Mouse (Mus musculus) myocyte (in vitro differentiated cells): ENCODE results near the gene Hecw2. TPM values are rescaled to one million over a fixed set of nuclear protein-coding genes. Genes with fewer than 3 reads are reported as not detected.

Source experiments
- H3K27me3 ChIP-seq: one replicate; pipeline ENCODE4 v1.6.1; 2011; ENCODE audit not compliant: control insufficient read depth, insufficient read depth, insufficient read length
- H3K36me3 ChIP-seq: one replicate; pipeline ENCODE4 v1.6.1; 2011; ENCODE audit not compliant: control insufficient read depth, insufficient read depth
- H3K4me2 ChIP-seq: one replicate; pipeline ENCODE4 v1.6.1; 2011; ENCODE audit warnings: low read depth, control low read depth
- H3K4me3 ChIP-seq: one replicate; pipeline ENCODE4 v1.5.1; 2011; ENCODE audit warnings: mild to moderate bottlenecking, control low read depth, moderate library complexity
- H3K79me2 ChIP-seq: one replicate; pipeline ENCODE4 v1.6.1; 2011; ENCODE audit not compliant: control insufficient read depth, insufficient read depth
- H3ac ChIP-seq: one replicate; pipeline ENCODE4 v1.6.1; 2011; ENCODE audit not compliant: control insufficient read depth, insufficient read length
- CEBPB ChIP-seq: IDR thresholded peaks from 2 replicates; pipeline ENCODE4 v1.6.1; 2011; ENCODE audit warnings: mild to moderate bottlenecking, moderate library complexity; ENCODE audit not compliant: poor library complexity, insufficient read depth, severe bottlenecking
- E2F4 ChIP-seq: IDR thresholded peaks from one replicate; pipeline ENCODE4 v1.6.1; 2011; ENCODE audit warnings: mild to moderate bottlenecking, control low read depth, moderate library complexity; ENCODE audit not compliant: insufficient read depth
- MAX ChIP-seq: IDR thresholded peaks from one replicate; pipeline ENCODE4 v1.6.1; 2011; ENCODE audit warnings: low read depth, mild to moderate bottlenecking, control low read depth
- MYOD1 ChIP-seq, 3 experiments: IDR thresholded peaks; one replicate each; pipeline ENCODE4 v1.6.1; 2011; ENCODE audit warnings: control low read depth in 2 of 3, low read depth in 2 of 3, mild to moderate bottlenecking in 2 of 3, moderate library complexity in 1 of 3; ENCODE audit not compliant: insufficient read length in 2 of 3, control insufficient read depth in 1 of 3
- MYOG ChIP-seq, 3 experiments: IDR thresholded peaks; one replicate each; pipeline ENCODE4 v1.6.1; 2011; ENCODE audit warnings: control low read depth in 2 of 3, low read depth in 2 of 3, mild to moderate bottlenecking in 2 of 3; ENCODE audit not compliant: insufficient read length in 2 of 3, control insufficient read depth in 1 of 3, insufficient read depth in 1 of 3
- POLR2A ChIP-seq: IDR thresholded peaks from one replicate; pipeline ENCODE4 v1.6.1; 2011; ENCODE audit warnings: low read depth, mild to moderate bottlenecking, control low read depth, moderate library complexity; ENCODE audit not compliant: insufficient read length
- POLR2AphosphoS2 ChIP-seq: IDR thresholded peaks from one replicate; pipeline ENCODE4 v1.6.1; 2011; ENCODE audit warnings: low read depth, control low read depth; ENCODE audit not compliant: insufficient read length
- REST ChIP-seq: IDR thresholded peaks from one replicate; pipeline ENCODE4 v1.6.1; 2011; ENCODE audit warnings: mild to moderate bottlenecking, control low read depth, moderate library complexity; ENCODE audit not compliant: insufficient read depth, insufficient read length
- SRF ChIP-seq: IDR thresholded peaks from one replicate; pipeline ENCODE4 v1.6.1; 2011; ENCODE audit warnings: low read depth; ENCODE audit not compliant: control insufficient read depth, insufficient read length
- TCF12 ChIP-seq: IDR thresholded peaks from one replicate; pipeline ENCODE4 v1.6.1; 2011; ENCODE audit warnings: mild to moderate bottlenecking, control low read depth; ENCODE audit not compliant: poor library complexity, insufficient read depth, severe bottlenecking
- TCF3 ChIP-seq: IDR thresholded peaks from one replicate; pipeline ENCODE4 v1.6.1; 2011; ENCODE audit warnings: low read depth, control low read depth; ENCODE audit not compliant: insufficient read length
- USF1 ChIP-seq: IDR thresholded peaks from one replicate; pipeline ENCODE4 v1.6.1; 2011; ENCODE audit warnings: low read depth, mild to moderate bottlenecking, control low read depth, moderate library complexity
- polyA plus RNA-seq: library from polyadenylated mRNA; unstranded; fragments of >200 nt; fragmentation: generic; extraction: Trizol; gene quantifications from one replicate; pipeline ENCODE4 v1.2.1, GENCODE M21; 2012; ENCODE audit warnings: missing spikeins

The Hecw2 gene
- polyA plus RNA-seq, 1 experiment, result 4.6 TPM

DNA sequence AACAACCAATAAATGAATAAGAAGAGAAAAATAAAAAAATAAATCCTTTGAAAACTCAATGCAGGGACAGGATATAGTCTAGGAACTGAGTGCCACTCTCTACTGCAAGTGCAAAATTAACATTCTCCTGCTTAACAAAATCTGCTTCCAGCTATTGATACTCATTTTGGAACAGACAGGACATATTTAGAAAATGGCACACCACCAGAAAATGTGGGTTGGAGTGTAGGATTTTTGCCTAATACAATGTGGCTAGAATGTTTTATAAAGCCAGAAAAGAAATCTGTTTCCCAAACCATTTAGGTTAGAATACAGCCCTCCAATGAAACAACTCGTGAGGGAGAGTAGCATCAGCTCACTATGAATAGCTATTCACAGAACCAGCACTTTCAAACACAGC, 129.5 kb downstream of the Hecw2 start:
- Histone ChIP-seq H3K4me2 (no peak overlapping the region), H3K79me2 (no peaks in the 10 kb centered on the region)

DNA sequence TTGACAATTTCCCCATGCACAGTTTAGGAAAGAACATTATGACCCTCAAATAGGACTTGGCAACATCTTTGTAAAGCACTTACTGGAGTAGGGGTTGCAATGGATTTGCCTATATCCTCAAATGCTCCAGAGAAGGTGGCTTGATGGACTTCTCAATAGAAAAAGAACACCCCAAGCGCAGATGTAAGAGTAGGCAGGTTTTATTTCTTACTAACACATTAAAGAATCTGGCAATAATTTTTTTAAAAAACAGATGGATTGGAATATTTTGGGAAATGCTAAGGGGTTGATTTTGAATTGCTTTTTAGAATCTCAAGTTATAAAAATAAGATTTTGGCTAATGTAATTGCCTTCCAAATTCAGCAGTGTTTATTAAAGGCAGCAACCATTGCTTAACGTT, 133.9 kb downstream of the Hecw2 start:
- no peak overlapping the region for H3K4me3 ChIP-seq
- no peak overlapping the region for H3K4me2 ChIP-seq
- no peaks in the 10 kb centered on the region for H3K27me3 ChIP-seq
- no peak for TF ChIP-seq POLR2AphosphoS2
- H3ac ChIP-seq, result no peak overlapping the region
- no peaks in the 10 kb centered on the region for H3K36me3 ChIP-seq
- H3K79me2 ChIP-seq, result no peaks in the 10 kb centered on the region

More for the DNA sequence above, 129.5 kb downstream of the Hecw2 start:
- Histone ChIP-seq H3K27me3 (no peaks in the 10 kb centered on the region), H3K36me3 (no peaks in the 10 kb centered on the region), H3ac (no peak overlapping the region), H3K4me3 (no peak overlapping the region)
- TF ChIP-seq SRF (no peak), TCF3 (no peak), MYOG (IDR thresholded peaks at IDR 0.05; ENCODE audit: control insufficient read depth in 1 of 3, insufficient read depth in 1 of 3, insufficient read length in 2 of 3, low read depth in 2 of 3) (no peak), REST (no peak), E2F4 (no peak), POLR2A (no peak), CEBPB (no peak), USF1 (no peak), MAX (no peak), MYOD1 (IDR thresholded peaks at IDR 0.05; ENCODE audit: control insufficient read depth in 1 of 3, insufficient read length in 2 of 3, low read depth in 2 of 3) (no peak), TCF12 (no peak), POLR2AphosphoS2 (no peak)

DNA sequence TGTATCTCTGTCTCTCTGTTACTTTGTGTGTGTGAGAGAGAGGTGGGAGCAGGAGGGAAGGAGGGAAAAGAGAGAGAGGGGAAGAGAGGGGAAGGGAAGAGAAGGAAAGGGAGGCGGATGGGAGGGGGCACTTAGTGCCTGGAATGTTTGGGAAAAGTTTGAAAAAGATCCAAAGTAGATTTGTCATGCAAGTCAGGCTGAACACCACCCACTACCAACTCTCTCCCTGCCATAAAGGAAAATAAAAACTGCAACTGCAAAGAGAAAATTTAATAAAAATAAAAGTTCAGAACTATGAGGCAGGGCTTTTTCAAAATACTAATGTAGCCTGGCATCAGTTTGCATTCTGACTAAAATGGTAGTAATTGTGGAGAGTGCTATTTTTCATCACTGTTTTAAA, 135.2 kb downstream of the Hecw2 start:
- H3K36me3 ChIP-seq, result no peaks in the 10 kb centered on the region
- H3K27me3 ChIP-seq, result no peaks in the 10 kb centered on the region
- H3K4me3 ChIP-seq, result no peak overlapping the region
- no peak overlapping the region for H3ac ChIP-seq
- H3K79me2 ChIP-seq, result no peaks in the 10 kb centered on the region
- TF ChIP-seq MYOG (IDR thresholded peaks at IDR 0.05; ENCODE audit: control insufficient read depth in 1 of 3, insufficient read depth in 1 of 3, insufficient read length in 2 of 3, low read depth in 2 of 3) (no peak), TCF3 (no peak), E2F4 (no peak), POLR2AphosphoS2 (no peak), MYOD1 (IDR thresholded peaks at IDR 0.05; ENCODE audit: control insufficient read depth in 1 of 3, insufficient read length in 2 of 3, low read depth in 2 of 3) (no peak), REST (no peak), CEBPB (no peak), USF1 (no peak), SRF (no peak), MAX (no peak), TCF12 (no peak), POLR2A (no peak)
- no peak overlapping the region for H3K4me2 ChIP-seq

DNA sequence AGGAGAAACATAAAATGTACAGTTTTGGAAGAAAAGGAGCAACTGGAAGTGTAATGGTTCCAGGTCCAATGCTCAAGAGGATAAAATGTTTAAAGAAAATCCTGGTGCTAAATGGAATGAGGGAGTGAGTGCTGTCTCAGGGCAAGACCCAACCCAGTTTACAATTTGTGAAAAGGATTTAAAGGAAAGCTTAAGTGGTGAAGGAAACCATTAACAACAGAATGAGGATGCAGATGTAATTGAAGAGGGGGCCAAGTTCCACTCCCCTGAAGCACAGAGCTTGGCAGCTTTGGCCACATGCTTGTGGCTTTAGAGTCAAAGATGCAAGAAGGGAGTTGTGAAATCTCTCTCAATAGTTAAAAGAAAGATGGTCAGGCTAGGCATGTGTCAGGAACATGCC, 142.2 kb downstream of the Hecw2 start:
- Histone ChIP-seq H3K79me2 (no peaks in the 10 kb centered on the region), H3ac (no peak overlapping the region), H3K36me3 (no peaks in the 10 kb centered on the region), H3K4me2 (no peak overlapping the region), H3K4me3 (no peak overlapping the region), H3K27me3 (no peaks in the 10 kb centered on the region)
- no peak for TF ChIP-seq TCF3
- no peak for TF ChIP-seq POLR2AphosphoS2
- TF ChIP-seq REST, result no peak
- no peak for TF ChIP-seq SRF
- TF ChIP-seq MYOD1 (IDR thresholded peaks at IDR 0.05; ENCODE audit: control insufficient read depth in 1 of 3, insufficient read length in 2 of 3, low read depth in 2 of 3), result no peak
- TF ChIP-seq MYOG (IDR thresholded peaks at IDR 0.05; ENCODE audit: control insufficient read depth in 1 of 3, insufficient read depth in 1 of 3, insufficient read length in 2 of 3, low read depth in 2 of 3), result no peak
- TF ChIP-seq MAX, result no peak
- TF ChIP-seq USF1, result no peak
- no peak for TF ChIP-seq POLR2A
- no peak for TF ChIP-seq CEBPB
- TF ChIP-seq E2F4, result no peak
- TF ChIP-seq TCF12, result no peak

DNA sequence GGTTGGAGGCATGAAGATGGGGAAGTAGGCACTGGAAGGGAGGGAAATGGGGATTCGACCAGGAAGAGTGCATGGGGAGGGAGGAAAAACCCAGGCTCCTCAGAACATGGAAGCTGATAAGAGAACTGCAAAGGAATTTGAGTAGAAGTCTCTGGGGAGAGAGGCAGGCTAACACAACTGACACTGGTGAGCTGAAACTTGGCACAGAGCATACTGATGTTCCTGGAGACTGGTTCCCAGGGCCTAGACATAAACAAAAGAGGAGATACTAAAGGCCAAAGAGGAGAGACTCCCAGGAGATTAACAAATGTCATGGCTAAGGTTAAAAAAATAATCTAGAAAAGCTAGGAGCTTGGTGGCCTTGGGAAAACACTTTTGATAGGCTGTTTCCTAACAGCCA, 148.0 kb downstream of the Hecw2 start:
- no peak overlapping the region for H3ac ChIP-seq
- no peaks in the 10 kb centered on the region for H3K79me2 ChIP-seq
- H3K4me2 ChIP-seq, result no peak overlapping the region
- H3K4me3 ChIP-seq, result no peak overlapping the region
- TF ChIP-seq POLR2A (no peak), MYOD1 (IDR thresholded peaks at IDR 0.05; ENCODE audit: control insufficient read depth in 1 of 3, insufficient read length in 2 of 3, low read depth in 2 of 3) (no peak), MAX (no peak), TCF3 (no peak), MYOG (IDR thresholded peaks at IDR 0.05; ENCODE audit: control insufficient read depth in 1 of 3, insufficient read depth in 1 of 3, insufficient read length in 2 of 3, low read depth in 2 of 3) (no peak), SRF (no peak)
- H3K27me3 ChIP-seq, result no peaks in the 10 kb centered on the region
- no peaks in the 10 kb centered on the region for H3K36me3 ChIP-seq
